Mouse (Mus musculus) ES-Bruce4 (cell line): ENCODE results near the gene Stra6l.

Experiments used
- CTCF ChIP-seq: IDR thresholded peaks from one replicate; pipeline ENCODE4 v1.8.1; 2011; ENCODE audit warnings: low read depth, low read length
- EP300 ChIP-seq: IDR thresholded peaks from 2 replicates; pipeline ENCODE4 v1.6.1; 2011; ENCODE audit warnings: low read depth, low read length; ENCODE audit not compliant: insufficient read depth

GRCm38 (mm10) chr4:45867416-45867815 lies 19.0 kb downstream of the Stra6l start:
- no peak for TF ChIP-seq CTCF
- no peak for TF ChIP-seq EP300
